8 mouse cellular contexts compared by ENCODE assay signal in the genomic region with DNA sequence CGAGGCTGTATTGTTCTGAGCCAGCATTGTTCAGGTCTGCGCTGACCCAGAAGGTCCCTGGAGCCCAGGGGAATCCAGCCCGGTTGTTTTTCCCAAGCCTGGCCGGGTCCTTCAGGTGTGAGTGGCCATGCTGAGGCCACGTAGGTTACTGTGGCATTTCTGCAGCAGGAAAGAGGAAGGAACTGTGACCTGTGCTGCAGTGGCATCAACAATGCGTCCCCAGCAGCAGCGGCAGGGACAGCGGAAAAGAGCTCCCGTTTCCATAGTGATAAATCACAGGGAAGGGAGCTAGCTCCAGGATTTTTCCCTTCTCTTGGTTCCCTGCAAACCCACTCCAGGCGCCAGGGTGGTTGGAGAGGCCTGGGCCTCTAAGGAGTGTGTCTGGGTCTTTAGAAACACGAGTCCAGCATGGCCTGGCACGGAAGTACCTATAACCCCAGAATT. TPM values are rescaled to one million over a fixed set of nuclear protein-coding genes. Genes with fewer than 3 reads are reported as not detected.
DNase-seq lines count a peak whose midpoint lies in the region; TF ChIP-seq lines count a peak whose summit lies in the region.

No protein-coding gene starts in this region.

- 10% methylated on average over 12 of the region's 12 CpGs for WGBS in olfactory bulb, adult 2 months
- 56% methylated on average over 12 of the region's 12 CpGs for WGBS in cerebellum, adult 2 months

- intact Hi-C loops in left cerebral cortex, postnatal 25 days (cut with DNase I), result loop anchor here (5.0 kb wide), 1 partner anchor 50 kb away; no protein-coding TSS in a partner anchor

- H3K4me1 ChIP-seq in olfactory bulb, adult 2 months (ENCODE audit: control insufficient read depth, insufficient read depth, low read length), result peaks cover 28% of the 10 kb centered on the region
- H3K4me1 ChIP-seq in cerebellum, adult 2 months (ENCODE audit: control insufficient read depth, insufficient read depth, low read length), result no peaks in the 10 kb centered on the region

- no peak for TF ChIP-seq POLR2A in olfactory bulb, adult 2 months (IDR thresholded peaks at IDR 0.05; ENCODE audit: insufficient read depth, low read depth, low read length)
- TF ChIP-seq POLR2A in cerebellum, adult 2 months (IDR thresholded peaks at IDR 0.05; ENCODE audit: borderline replicate concordance, insufficient read depth, low read length), result no peak

- H3K27me3 ChIP-seq in cerebellum, adult 2 months (ENCODE audit: control insufficient read depth, insufficient read depth, low read length), result no peaks in the 10 kb centered on the region

- H3K27ac ChIP-seq in olfactory bulb, adult 2 months (ENCODE audit: insufficient read depth, low read depth, low read length), result peak overlapping the region; percentile 84
- no peak overlapping the region for H3K27ac ChIP-seq in cerebellum, adult 2 months (ENCODE audit: insufficient read depth, low read length)

- DNase-seq in right cerebral cortex, adult 18-20 months, result peak; percentile 15
- no peak for DNase-seq in right cerebral cortex, postnatal 36 days (ENCODE audit: low spot score in 2 of 2)
- DNase-seq in heart, adult 9 months (ENCODE audit: low spot score in 2 of 2), result peak; percentile 59 to 80
- peak; percentile 58 for DNase-seq in kidney, adult 11 months
- DNase-seq in left cerebral cortex, postnatal 25 days (ENCODE audit: low spot score in 2 of 2), result peak; percentile 37 to 42
- no peak for DNase-seq in ovary, postnatal 36 days (ENCODE audit: low spot score)
- no peak for DNase-seq in cerebellum, adult 2 months

- TF ChIP-seq CTCF in olfactory bulb, adult 2 months (IDR thresholded peaks at IDR 0.05; ENCODE audit: insufficient read depth, low read depth, low read length), result no peak
- no peak for TF ChIP-seq CTCF in cerebellum, adult 2 months (IDR thresholded peaks at IDR 0.05; ENCODE audit: borderline replicate concordance, insufficient read depth, low read depth, low read length)

- H3K4me3 ChIP-seq in olfactory bulb, adult 2 months (ENCODE audit: insufficient read depth, low read depth, low read length), result no peak overlapping the region
- no peak overlapping the region for H3K4me3 ChIP-seq in cerebellum, adult 2 months (replicated peaks; ENCODE audit: insufficient read depth, low read depth, low read length)

RNA-seq across cellular contexts. Expression of a gene that starts 13.2 kb away (rescaled TPM):
- 10 to 100 TPM; 16.2 to 18.0 TPM for total RNA-seq in left cerebral cortex, postnatal 25 days (2021)
- polyA plus RNA-seq in olfactory bulb, adult 2 months (2012; ENCODE audit: insufficient read depth, insufficient read length, low replicate concordance, missing spikeins), result not detected in 2 replicates
- polyA plus RNA-seq in cerebellum, adult 2 months (2012; rRNA removed), result 15.8 and 16.2 TPM in 2 replicates

RNA-seq across cellular contexts. Expression of a gene that starts 13.8 kb away (rescaled TPM):
- total RNA-seq in left cerebral cortex, postnatal 25 days (2021), result not detected
- not detected in 2 replicates for polyA plus RNA-seq in olfactory bulb, adult 2 months (2012; ENCODE audit: insufficient read depth, insufficient read length, low replicate concordance, missing spikeins)
- polyA plus RNA-seq in cerebellum, adult 2 months (2012; rRNA removed), result 0.10 and 0.30 TPM in 2 replicates

RNA-seq across cellular contexts. Expression of a gene that starts 42.1 kb away (rescaled TPM):
- total RNA-seq in left cerebral cortex, postnatal 25 days (2021), result 1 to 10 TPM; 2.8 to 4.4 TPM
- not detected in 2 replicates for polyA plus RNA-seq in olfactory bulb, adult 2 months (2012; ENCODE audit: insufficient read depth, insufficient read length, low replicate concordance, missing spikeins)
- polyA plus RNA-seq in cerebellum, adult 2 months (2012; rRNA removed), result 11.7 and 12.7 TPM in 2 replicates

RNA-seq across cellular contexts. Expression of a gene that starts 51.8 kb away (rescaled TPM):
- total RNA-seq in left cerebral cortex, postnatal 25 days (2021), result 100 to 1,000 TPM; 633 to 643 TPM
- 601 and 983 TPM in 2 replicates for polyA plus RNA-seq in olfactory bulb, adult 2 months (2012; ENCODE audit: insufficient read depth, insufficient read length, low replicate concordance, missing spikeins)
- polyA plus RNA-seq in cerebellum, adult 2 months (2012; rRNA removed), result 676 and 721 TPM in 2 replicates

RNA-seq across cellular contexts. Expression of a gene that starts 51.9 kb away (rescaled TPM):
- 10 to 100 TPM; 11.1 to 11.3 TPM for total RNA-seq in left cerebral cortex, postnatal 25 days (2021)
- not detected in 2 replicates for polyA plus RNA-seq in olfactory bulb, adult 2 months (2012; ENCODE audit: insufficient read depth, insufficient read length, low replicate concordance, missing spikeins)
- polyA plus RNA-seq in cerebellum, adult 2 months (2012; rRNA removed), result 31.8 and 37.1 TPM in 2 replicates

Comparison
In these comparisons a context has a peak if more than half of its experiments do, and no peak if none do; other contexts are left out.
1. DNase-seq: peak in right cerebral cortex, adult 18-20 months (single experiment), heart, adult 9 months (2 of 2), kidney, adult 11 months (single experiment) and left cerebral cortex, postnatal 25 days (2 of 2); none in right cerebral cortex, postnatal 36 days (0 of 2), ovary, postnatal 36 days (single experiment) and cerebellum, adult 2 months (0 of 2).
2. RNA of a gene that starts 42.1 kb away (polyA plus RNA-seq): 11.7 to 12.7 TPM in cerebellum, adult 2 months; not detected in olfactory bulb, adult 2 months; every median in the first group is over 10 times any median in the second.